Mouse (Mus musculus): Measurements from ENCODE around the gene Zfp697.

Gene Zfp697

GRCm38 (mm10) chr3:98382246-98382939 lies at the start of gene Zfp697:
Gene Zfp697 (plus strand): TSS chr3:98382461.
- in situ Hi-C loops (cut with MboI, MseI), result no loop called here

GRCm38 (mm10) chr3:98334010-98334409 lies 48.3 kb upstream of the Zfp697 start:
- in situ Hi-C loops (cut with MboI, MseI), result loop anchor here in 1 of 2 experiments (25.0 kb wide), 1 partner anchor 1828 kb away; the partner anchor contains the start of genes Gdap2 and Wdr3

- in situ Hi-C loops (cut with MboI, MseI), result loop anchor here in 1 of 2 experiments (25.0 kb wide), 1 partner anchor 1827 kb away; the partner anchor contains the start of genes Gdap2 and Wdr3
These were observed 46.9 kb upstream of the Zfp697 start for GRCm38 (mm10) chr3:98335331-98335730.

- in situ Hi-C loops (cut with MboI, MseI), result loop anchor here in 1 of 2 experiments (25.0 kb wide), 1 partner anchor 1826 kb away; the partner anchor contains the start of genes Gdap2 and Wdr3
These were observed 46.4 kb upstream of the Zfp697 start for GRCm38 (mm10) chr3:98335886-98336285.

- in situ Hi-C loops (cut with MboI, MseI), result loop anchor here in 1 of 2 experiments (25.0 kb wide), 1 partner anchor 1825 kb away; the partner anchor contains the start of genes Gdap2 and Wdr3
These were observed 45.3 kb upstream of the Zfp697 start for GRCm38 (mm10) chr3:98336661-98337654.

- in situ Hi-C loops (cut with MboI, MseI), result loop anchor here in 1 of 2 experiments (25.0 kb wide), 1 partner anchor 1824 kb away; the partner anchor contains the start of genes Gdap2 and Wdr3
These were observed 43.6 kb upstream of the Zfp697 start for GRCm38 (mm10) chr3:98338584-98339041.

- in situ Hi-C loops (cut with MboI, MseI), result loop anchor here in 1 of 2 experiments (25.0 kb wide), 1 partner anchor 1823 kb away; the partner anchor contains the start of genes Gdap2 and Wdr3
These were observed 43.1 kb upstream of the Zfp697 start for GRCm38 (mm10) chr3:98339097-98339705.

DNA sequence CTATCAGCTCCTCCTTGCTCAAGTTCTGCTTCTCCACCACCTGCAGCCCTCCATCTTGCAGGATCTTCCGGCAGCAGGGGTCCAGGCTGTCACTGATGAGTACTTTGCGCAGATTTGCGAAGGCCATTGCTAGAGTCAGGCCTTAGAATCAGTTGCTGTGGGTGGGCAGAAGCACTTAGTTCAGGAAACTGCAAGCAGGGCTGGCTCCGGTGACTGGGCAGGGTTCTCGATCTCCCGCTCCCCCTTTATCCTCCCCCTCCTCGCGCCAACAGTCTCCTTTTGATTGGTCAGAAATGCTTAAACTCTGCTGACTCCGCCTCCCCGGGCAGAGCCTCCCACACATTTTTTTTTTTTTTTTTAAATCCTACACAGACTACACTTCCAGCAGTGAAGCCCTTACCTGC lies 42.6 kb upstream of the Zfp697 start, which contains the start of gene Phgdh:
TSS of gene Phgdh (minus strand) at position 285 of the 404 bp plus-strand sequence.
- in situ Hi-C loops (cut with MboI, MseI), result loop anchor here in 1 of 2 experiments (25.0 kb wide), 1 partner anchor 1823 kb away; the partner anchor contains the start of genes Gdap2 and Wdr3

DNA sequence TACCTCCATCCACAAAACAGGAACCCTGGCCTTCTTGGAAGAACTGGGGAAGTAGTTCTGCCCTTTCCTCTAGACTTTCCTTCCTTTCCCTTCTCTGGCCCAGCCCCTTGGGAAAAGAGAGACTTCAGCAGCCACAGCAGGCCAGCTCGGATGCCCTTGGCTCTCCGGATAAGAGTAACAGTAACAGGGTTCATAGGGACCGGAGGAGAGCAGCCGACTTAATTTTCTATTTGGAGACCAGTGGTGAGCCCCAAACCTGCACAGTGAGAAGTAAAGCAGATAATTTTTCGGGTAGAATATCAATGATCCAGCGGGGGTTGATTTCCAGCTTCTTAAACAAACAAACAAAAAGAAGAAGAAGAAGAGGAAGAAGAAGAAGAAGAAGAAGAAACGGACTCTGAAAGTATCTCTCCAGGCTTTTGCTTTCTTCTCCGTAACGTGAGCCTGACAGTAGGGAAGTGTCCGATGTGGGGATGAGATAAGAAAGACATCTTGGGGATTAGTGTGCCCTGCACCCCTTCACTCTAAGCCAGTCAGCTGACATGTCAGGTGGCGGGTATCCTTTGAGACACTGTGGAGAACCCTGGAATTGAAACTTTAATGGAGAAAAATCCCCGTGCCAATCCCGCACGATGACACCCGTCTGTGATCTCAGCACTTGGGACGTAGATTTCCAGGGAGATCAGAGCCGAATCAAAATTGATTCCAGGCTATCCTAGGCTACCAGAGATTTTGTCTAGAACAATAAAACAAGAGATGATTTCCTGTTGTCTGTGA lies 41.3 kb upstream of the Zfp697 start:
- in situ Hi-C loops (cut with MboI, MseI), result loop anchor here in 1 of 2 experiments (25.0 kb wide), 1 partner anchor 1821 kb away; the partner anchor contains the start of genes Gdap2 and Wdr3

DNA sequence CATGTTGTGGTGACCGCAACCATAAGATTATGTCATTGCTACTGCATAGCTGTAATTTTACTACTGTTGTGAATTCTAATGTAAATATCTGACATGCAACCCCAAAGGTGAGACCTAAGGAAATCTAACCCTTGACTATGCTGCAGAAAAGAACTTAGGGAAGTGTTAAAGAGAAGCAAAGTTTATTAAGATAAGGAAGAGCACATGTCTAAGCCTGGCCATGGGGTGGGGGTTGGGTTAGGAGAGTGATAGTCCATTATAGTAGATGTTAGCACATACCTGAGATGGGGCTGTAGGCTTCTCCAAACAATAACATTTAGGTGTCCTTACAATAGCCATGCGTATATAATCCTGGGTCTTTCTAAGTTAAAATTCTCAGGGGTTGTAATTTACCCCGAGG lies 39.0 kb upstream of the Zfp697 start:
- in situ Hi-C loops (cut with MboI, MseI), result loop anchor here in 1 of 2 experiments (25.0 kb wide), 1 partner anchor 1819 kb away; the partner anchor contains the start of genes Gdap2 and Wdr3

DNA sequence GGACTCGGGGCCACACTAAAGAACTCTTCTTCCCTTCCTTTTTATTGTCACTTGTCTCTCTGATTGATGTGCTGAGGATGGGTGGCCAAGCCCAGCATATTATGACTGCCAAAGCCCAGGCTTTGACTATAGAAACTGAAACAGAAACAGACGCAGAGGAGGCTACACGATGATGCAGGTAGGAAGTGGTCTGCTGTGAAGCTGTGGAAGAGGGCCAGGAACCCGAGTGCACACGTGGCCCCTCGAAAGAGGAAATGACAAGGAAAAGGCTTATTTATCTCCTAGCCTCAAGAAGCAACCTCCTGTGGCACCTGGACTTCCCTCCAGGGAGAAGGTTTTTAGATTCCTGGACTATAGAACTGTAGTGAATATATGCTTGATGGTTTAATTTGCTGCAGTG lies 34.2 kb upstream of the Zfp697 start:
- in situ Hi-C loops (cut with MboI, MseI), result loop anchor here in 1 of 2 experiments (25.0 kb wide), 1 partner anchor 1814 kb away; the partner anchor contains the start of genes Gdap2 and Wdr3

GRCm38 (mm10) chr3:98348705-98349104 lies 33.6 kb upstream of the Zfp697 start:
- in situ Hi-C loops (cut with MboI, MseI), result loop anchor here in 1 of 2 experiments (25.0 kb wide), 1 partner anchor 1814 kb away; the partner anchor contains the start of genes Gdap2 and Wdr3

- in situ Hi-C loops (cut with MboI, MseI), result loop anchor here (10.0 to 25.0 kb wide), 3 partner anchors 201 to 1533 kb away; partner anchors contain the start of gene Spag17 (in 1 of the 2)
These were observed 28.4 kb upstream of the Zfp697 start for GRCm38 (mm10) chr3:98353892-98354291.

GRCm38 (mm10) chr3:98355344-98356025 lies 26.8 kb upstream of the Zfp697 start:
- in situ Hi-C loops (cut with MboI, MseI), result loop anchor here (5.0 to 25.0 kb wide), 4 partner anchors 67 to 1532 kb away; partner anchors contain the start of gene Spag17 (in 1 of the 2)

- in situ Hi-C loops (cut with MboI, MseI), result loop anchor here (5.0 to 25.0 kb wide), 4 partner anchors 66 to 1531 kb away; partner anchors contain the start of gene Spag17 (in 1 of the 2)
These were observed 26.3 kb upstream of the Zfp697 start for GRCm38 (mm10) chr3:98356026-98356365.

DNA sequence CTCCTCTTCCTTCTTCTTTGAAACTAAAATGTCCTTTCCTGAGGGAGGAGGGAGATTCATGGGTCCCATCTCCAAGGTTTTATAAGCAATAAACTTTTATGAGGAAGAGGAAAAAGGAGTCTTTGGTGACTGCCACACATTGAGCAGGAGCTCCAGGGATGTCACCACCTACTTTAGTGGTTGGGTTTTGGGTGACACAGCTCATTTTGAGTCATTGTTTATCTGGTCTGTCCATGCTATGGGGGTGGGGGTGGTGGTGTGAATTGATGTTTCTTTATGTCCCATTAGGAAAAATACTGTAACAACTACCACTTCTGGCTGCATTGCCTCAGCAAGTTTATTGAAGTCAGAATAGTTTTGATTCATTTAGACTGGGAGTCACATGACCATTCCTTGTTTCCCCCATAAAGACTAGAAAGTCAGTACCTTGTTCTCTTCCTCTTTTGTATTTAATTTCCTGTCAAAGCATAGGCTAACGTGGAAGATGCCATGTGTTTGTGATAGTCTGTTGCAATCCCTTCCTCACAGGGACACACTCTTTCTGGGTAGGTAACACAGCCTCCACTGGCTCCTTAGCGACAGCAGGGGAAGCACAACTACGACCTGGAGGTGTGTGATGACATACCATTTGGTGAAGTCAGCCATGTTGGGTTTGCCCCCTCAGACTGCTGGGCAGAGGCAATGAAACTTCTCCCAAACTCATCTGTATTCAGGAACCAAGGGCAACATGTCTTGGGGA lies 25.5 kb upstream of the Zfp697 start:
- in situ Hi-C loops (cut with MboI, MseI), result loop anchor here (5.0 to 25.0 kb wide), 4 partner anchors 66 to 1530 kb away; partner anchors contain the start of gene Spag17 (in 1 of the 2)

DNA sequence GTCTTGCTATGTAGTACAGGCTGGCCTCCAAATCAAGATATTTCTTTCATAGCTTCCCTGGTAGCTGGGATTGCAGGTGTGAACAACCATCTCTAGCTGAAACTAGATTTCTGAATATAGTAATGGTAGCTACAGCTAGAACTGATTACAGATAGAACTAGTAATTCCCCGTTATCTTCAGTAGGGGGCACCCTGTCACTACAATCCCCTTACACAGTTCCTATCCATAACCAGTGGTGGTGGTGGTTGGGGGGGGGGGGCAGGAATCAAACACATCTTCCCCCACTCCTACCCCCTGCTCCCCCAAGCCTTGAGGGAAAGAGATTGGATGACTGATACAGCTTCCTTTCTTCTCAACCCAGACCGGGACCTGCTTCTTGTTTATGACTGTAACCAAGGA lies 19.5 kb upstream of the Zfp697 start:
- in situ Hi-C loops (cut with MboI, MseI), result loop anchor here in 1 of 2 experiments (5.0 to 25.0 kb wide), 3 partner anchors 80 to 1525 kb away; partner anchors contain the start of gene Spag17

DNA sequence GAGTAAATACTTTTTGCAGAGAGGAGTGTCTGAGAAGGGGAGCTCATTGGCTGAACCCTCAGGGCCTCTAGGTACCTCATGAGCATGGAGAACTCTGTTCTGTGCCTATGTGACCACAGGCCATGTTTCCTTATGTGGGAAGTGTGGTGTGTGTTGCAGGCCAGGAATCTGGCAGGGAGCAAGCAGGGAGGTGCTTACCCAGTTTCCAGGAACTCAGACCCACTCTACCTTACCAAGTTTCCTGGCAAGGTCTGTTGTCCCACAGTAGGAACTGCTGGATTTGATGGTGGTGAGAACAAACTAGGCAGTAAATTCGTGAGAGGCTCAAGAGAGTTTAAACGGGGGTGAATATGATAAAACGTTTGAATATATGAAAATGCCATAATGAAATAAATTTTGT lies 16.2 kb upstream of the Zfp697 start:
- in situ Hi-C loops (cut with MboI, MseI), result loop anchor here in 1 of 2 experiments (25.0 kb wide), 2 partner anchors 196 to 1521 kb away; partner anchors contain the start of gene Spag17
